Mouse (Mus musculus) forebrain, embryonic 11.5 days (tissue): ENCODE results near the gene Cat. TPM values are rescaled to one million over a fixed set of nuclear protein-coding genes. Genes with fewer than 3 reads are reported as not detected.

Experiments used
- ATAC-seq: fragments of 200-750 bp; cut with Nextera tagmentation; replicated peaks from 2 replicates; pipeline ENCODE4 v1.8.0; 2017; ENCODE audit warnings: moderate TSS enrichment; ENCODE audit not compliant: low FRiP score
- DNase-seq: peaks from one replicate; pipeline ENCODE4 v3.0.0-alpha.2; 2017; ENCODE audit warnings: low spot score
- H3K27ac ChIP-seq: fragments of 300-500 bp; sonication (generic); 2 replicates; pipeline ENCODE4 v1.5.1; 2014; ENCODE audit warnings: low read depth, low read length
- H3K27me3 ChIP-seq: fragments of 300-500 bp; sonication (generic); 2 replicates; pipeline ENCODE4 v1.6.1; 2014; ENCODE audit warnings: mild to moderate bottlenecking, low read length, mixed read lengths; ENCODE audit not compliant: control insufficient read depth, insufficient read depth
- H3K36me3 ChIP-seq: fragments of 300-500 bp; sonication (generic); 2 replicates; pipeline ENCODE4 v1.6.1; 2014; ENCODE audit warnings: mild to moderate bottlenecking, low read length, moderate library complexity, mixed read lengths; ENCODE audit not compliant: control insufficient read depth, insufficient read depth
- H3K4me1 ChIP-seq: fragments of 300-500 bp; sonication (generic); replicated peaks from 2 replicates; pipeline ENCODE4 v1.6.1; 2014; ENCODE audit warnings: low read length, mixed read lengths; ENCODE audit not compliant: control insufficient read depth, insufficient read depth
- H3K4me2 ChIP-seq: fragments of 300-500 bp; sonication (generic); 2 replicates; pipeline ENCODE4 v1.6.1; 2014; ENCODE audit warnings: low read depth, mild to moderate bottlenecking, low read length, moderate library complexity, mixed read lengths; ENCODE audit not compliant: severe bottlenecking
- H3K4me3 ChIP-seq: fragments of 300-500 bp; sonication (generic); 2 replicates; pipeline ENCODE4 v1.5.1; 2014; ENCODE audit warnings: low read depth, low read length
- H3K9ac ChIP-seq: fragments of 300-500 bp; sonication (generic); 2 replicates; pipeline ENCODE4 v1.6.1; 2014; ENCODE audit warnings: low read length
- H3K9me3 ChIP-seq: fragments of 300-500 bp; sonication (generic); 2 replicates; pipeline ENCODE4 v1.6.1; 2016; ENCODE audit warnings: low read length, mixed read lengths; ENCODE audit not compliant: control insufficient read depth
- WGBS: fragments of 180-500 bp; shearing (Covaris S2); extraction: QIAGEN DNeasy Blood & Tissue Kit; methylation state at CpG from one replicate; pipeline ENCODE4 v1.1.7; 2014; 5-methylcytosine and 5-hydroxymethylcytosine counted together
- polyA plus RNA-seq: library from polyadenylated mRNA; unstranded; fragments of >200 nt; fragmentation: Nextera tagmentation; extraction: Ambion mirVana; gene quantifications from 2 replicates; pipeline ENCODE4 v1.2.1, GENCODE M21; 2014

The Cat gene
- polyA plus RNA-seq, 1 experiment from 2014 or later = 139 TPM

- WGBS = 15% methylated on average over 12 of the region's 12 CpGs
- Histone ChIP-seq H3K4me1 (no peaks in the 10 kb centered on the region), H3K9ac (peak overlapping the region; percentile 16; the same call in 1 of the 2 replicates), H3K9me3 (no peaks in the 10 kb centered on the region), H3K36me3 (no peaks in the 10 kb centered on the region), H3K4me3 (no peak overlapping the region), H3K4me2 (peak overlapping the region; percentile 19; the same call in 1 of the 2 replicates), H3K27ac (no peak overlapping the region), H3K27me3 (no peaks in the 10 kb centered on the region)
- peak; percentile 82 for DNase-seq
- peak; percentile 74 for ATAC-seq
These were observed 60.5 kb downstream of the Cat start for GRCm38 (mm10) chr2:103424349-103425026.

GRCm38 (mm10) chr2:103423884-103424283 lies 61.1 kb downstream of the Cat start:
- no peak for DNase-seq
- ATAC-seq = 0 out of 2 replicates have a peak, but pooled peaks have one; percentile 28
- WGBS = 36% methylated on average over 12 of the region's 12 CpGs
- H3K27me3 ChIP-seq = no peaks in the 10 kb centered on the region
- H3K9me3 ChIP-seq = no peaks in the 10 kb centered on the region
- H3K27ac ChIP-seq = no peak overlapping the region
- H3K4me1 ChIP-seq = no peaks in the 10 kb centered on the region
- no peak overlapping the region for H3K4me3 ChIP-seq
- peak overlapping the region; percentile 19; the same call in 1 of the 2 replicates for H3K4me2 ChIP-seq
- peak overlapping the region; percentile 16; the same call in 1 of the 2 replicates for H3K9ac ChIP-seq
- no peaks in the 10 kb centered on the region for H3K36me3 ChIP-seq

- ATAC-seq (no peak), DNase-seq (no peak)
- Histone ChIP-seq H3K36me3 (no peaks in the 10 kb centered on the region), H3K4me2 (no peak overlapping the region), H3K4me3 (no peak overlapping the region), H3K9ac (no peak overlapping the region), H3K27me3 (no peaks in the 10 kb centered on the region), H3K9me3 (no peaks in the 10 kb centered on the region), H3K4me1 (no peaks in the 10 kb centered on the region), H3K27ac (no peak overlapping the region)
- WGBS = 75% methylated on average over 15 of the region's 15 CpGs
These were observed 64.1 kb downstream of the Cat start for GRCm38 (mm10) chr2:103420650-103421507.

- WGBS = 89% methylated on average over 3 of the region's 3 CpGs
- Histone ChIP-seq H3K4me1 (no peaks in the 10 kb centered on the region), H3K27me3 (no peaks in the 10 kb centered on the region), H3K9ac (no peak overlapping the region), H3K4me3 (no peak overlapping the region), H3K36me3 (no peaks in the 10 kb centered on the region), H3K9me3 (no peaks in the 10 kb centered on the region), H3K27ac (no peak overlapping the region), H3K4me2 (no peak overlapping the region)
- DNase-seq (no peak), ATAC-seq (no peak)
These were observed 69.2 kb downstream of the Cat start for GRCm38 (mm10) chr2:103415774-103416173.

GRCm38 (mm10) chr2:103413381-103413780 lies 71.6 kb downstream of the Cat start:
- ATAC-seq (no peak), DNase-seq (no peak)
- H3K27ac ChIP-seq = no peak overlapping the region
- H3K4me3 ChIP-seq = no peak overlapping the region
- no peaks in the 10 kb centered on the region for H3K4me1 ChIP-seq
- WGBS = 91% methylated on average over 5 of the region's 5 CpGs
- H3K9me3 ChIP-seq = no peaks in the 10 kb centered on the region
- H3K27me3 ChIP-seq = no peaks in the 10 kb centered on the region
- H3K9ac ChIP-seq = no peak overlapping the region
- H3K36me3 ChIP-seq = no peaks in the 10 kb centered on the region
- no peak overlapping the region for H3K4me2 ChIP-seq

GRCm38 (mm10) chr2:103411816-103412215 lies 73.1 kb downstream of the Cat start:
- H3K9ac ChIP-seq = no peak overlapping the region
- WGBS = 87% methylated on average over 3 of the region's 3 CpGs
- H3K4me1 ChIP-seq = no peaks in the 10 kb centered on the region; the same call in 1 of the 2 replicates
- no peaks in the 10 kb centered on the region for H3K9me3 ChIP-seq
- H3K27ac ChIP-seq = no peak overlapping the region
- H3K27me3 ChIP-seq = no peaks in the 10 kb centered on the region
- DNase-seq (no peak), ATAC-seq (no peak)
- H3K36me3 ChIP-seq = no peaks in the 10 kb centered on the region
- H3K4me3 ChIP-seq = no peak overlapping the region
- H3K4me2 ChIP-seq = no peak overlapping the region

GRCm38 (mm10) chr2:103411348-103411747 lies 73.6 kb downstream of the Cat start, which contains the start of gene Elf5:
TSS of gene Elf5 (plus strand) at chr2:103411688.
- Histone ChIP-seq H3K27ac (no peak within 1 kb of the TSS), H3K9ac (no peak within 1 kb of the TSS), H3K27me3 (no peaks in the 10 kb centered on the region), H3K4me2 (no peak within 1 kb of the TSS), H3K4me3 (no peak within 1 kb of the TSS), H3K9me3 (no peaks in the 10 kb centered on the region), H3K4me1 (no peaks in the 10 kb centered on the region; the same call in 1 of the 2 replicates), H3K36me3 (no peaks in the 10 kb centered on the region)
- WGBS = 90% methylated on average over 6 of the region's 6 CpGs
- DNase-seq (no peak), ATAC-seq (no peak)

GRCm38 (mm10) chr2:103406239-103406638 lies 78.7 kb downstream of the Cat start:
- ATAC-seq = no peak
- no peaks in the 10 kb centered on the region for H3K36me3 ChIP-seq
- H3K27ac ChIP-seq = no peak overlapping the region
- no peak overlapping the region for H3K4me2 ChIP-seq
- WGBS = 88% methylated on average over 3 of the region's 3 CpGs
- H3K9ac ChIP-seq = no peak overlapping the region
- H3K27me3 ChIP-seq = no peaks in the 10 kb centered on the region
- H3K4me1 ChIP-seq = no peaks in the 10 kb centered on the region; the same call in 1 of the 2 replicates
- no peak for DNase-seq
- H3K4me3 ChIP-seq = no peak overlapping the region
- H3K9me3 ChIP-seq = no peaks in the 10 kb centered on the region
